Mouse (Mus musculus): ENCODE data around the gene Acp2. TPM values are rescaled to one million over a fixed set of nuclear protein-coding genes. Genes with fewer than 3 reads are reported as not detected.

Acp2 gene
- total RNA-seq (2021): 10 to 100 TPM; 17.6 to 22.8 TPM

- intact Hi-C loops (cut with DNase I): loop anchor here (2.0 kb wide), 1 partner anchor 34 kb away; the partner anchor contains the start of gene Ddb2
- peak; percentile 88 for DNase-seq (ENCODE audit: low spot score)
These were observed at the start of gene Acp2, which contains the start of gene Nr1h3 for GRCm38 (mm10) chr2:91202222-91202971. Acp2 (plus strand) TSS chr2:91202885. Nr1h3 (minus strand) TSS chr2:91202834.

GRCm38 (mm10) chr2:91152885-91153377 is 49.8 kb upstream of the Acp2 start:
- no peak for DNase-seq (ENCODE audit: low spot score)

GRCm38 (mm10) chr2:91154091-91154490 is 48.6 kb upstream of the Acp2 start:
- intact Hi-C loops (cut with DNase I): no loop called here
- no peak for DNase-seq (ENCODE audit: low spot score)

More at GRCm38 (mm10) chr2:91152885-91153377, 49.8 kb upstream of the Acp2 start:
- intact Hi-C loops (cut with DNase I): no loop called here

GRCm38 (mm10) chr2:91157002-91157752 is 45.5 kb upstream of the Acp2 start:
- no peak for DNase-seq (ENCODE audit: low spot score)
- intact Hi-C loops (cut with DNase I): no loop called here

GRCm38 (mm10) chr2:91160591-91160990 is 42.1 kb upstream of the Acp2 start:
- no peak for DNase-seq (ENCODE audit: low spot score)
- intact Hi-C loops (cut with DNase I): no loop called here

GRCm38 (mm10) chr2:91162952-91163351 is 39.7 kb upstream of the Acp2 start:
- intact Hi-C loops (cut with DNase I): no loop called here
- no peak for DNase-seq (ENCODE audit: low spot score)

GRCm38 (mm10) chr2:91163532-91163931 is 39.2 kb upstream of the Acp2 start:
- intact Hi-C loops (cut with DNase I): no loop called here
- DNase-seq (ENCODE audit: low spot score): no peak

- no peak for DNase-seq (ENCODE audit: low spot score)
- intact Hi-C loops (cut with DNase I): no loop called here
These were observed 37.7 kb upstream of the Acp2 start for GRCm38 (mm10) chr2:91164991-91165390.

GRCm38 (mm10) chr2:91167629-91168028 is 35.1 kb upstream of the Acp2 start:
- intact Hi-C loops (cut with DNase I): no loop called here
- DNase-seq (ENCODE audit: low spot score): no peak

- no peak for DNase-seq (ENCODE audit: low spot score)
- intact Hi-C loops (cut with DNase I): no loop called here
These were observed 32.9 kb upstream of the Acp2 start for GRCm38 (mm10) chr2:91169587-91170322.

GRCm38 (mm10) chr2:91175490-91175889 is 27.2 kb upstream of the Acp2 start:
- no peak for DNase-seq (ENCODE audit: low spot score)
- intact Hi-C loops (cut with DNase I): no loop called here

GRCm38 (mm10) chr2:91176234-91176633 is 26.5 kb upstream of the Acp2 start:
- no peak for DNase-seq (ENCODE audit: low spot score)
- intact Hi-C loops (cut with DNase I): no loop called here

GRCm38 (mm10) chr2:91179825-91180224 is 22.9 kb upstream of the Acp2 start:
- intact Hi-C loops (cut with DNase I): no loop called here
- no peak for DNase-seq (ENCODE audit: low spot score)

- DNase-seq (ENCODE audit: low spot score): no peak
- intact Hi-C loops (cut with DNase I): no loop called here
These were observed 22.0 kb upstream of the Acp2 start for GRCm38 (mm10) chr2:91180706-91181105.

- intact Hi-C loops (cut with DNase I): no loop called here
- no peak for DNase-seq (ENCODE audit: low spot score)
These were observed 20.7 kb upstream of the Acp2 start for GRCm38 (mm10) chr2:91182016-91182404.

- intact Hi-C loops (cut with DNase I): no loop called here
- peak; percentile 37 for DNase-seq (ENCODE audit: low spot score)
These were observed 20.1 kb upstream of the Acp2 start for GRCm38 (mm10) chr2:91182405-91183147.

GRCm38 (mm10) chr2:91183148-91183513 is 19.6 kb upstream of the Acp2 start:
- intact Hi-C loops (cut with DNase I): no loop called here
- peak; percentile 79 for DNase-seq (ENCODE audit: low spot score)

GRCm38 (mm10) chr2:91183711-91184405 is 18.8 kb upstream of the Acp2 start, which contains the start of gene Madd:
Madd (minus strand) TSS chr2:91183837.
- DNase-seq (ENCODE audit: low spot score): peak; percentile 31
- intact Hi-C loops (cut with DNase I): no loop called here

- no peak for DNase-seq (ENCODE audit: low spot score)
- intact Hi-C loops (cut with DNase I): no loop called here
These were observed 16.5 kb upstream of the Acp2 start for GRCm38 (mm10) chr2:91186208-91186607.

Measured in heart, postnatal 25 days (tissue).